Mouse (Mus musculus) ES-Bruce4 (cell line): Measurements from ENCODE around the gene Rbbp8nl. TPM values are rescaled to one million over a fixed set of nuclear protein-coding genes. Genes with fewer than 3 reads are reported as not detected.
A peak's percentile ranks its signal among the peaks of the same experiment; 100 is the strongest.

Experiments
- H3K27ac ChIP-seq: 2 replicates; pipeline ENCODE4 v1.5.1; 2012; ENCODE audit warnings: low read length, inconsistent platforms; ENCODE audit not compliant: insufficient read depth
- H3K27me3 ChIP-seq: 2 replicates; pipeline ENCODE4 v1.6.1; 2012; ENCODE audit warnings: mild to moderate bottlenecking, low read length, inconsistent platforms; ENCODE audit not compliant: control insufficient read depth, poor library complexity, insufficient read depth, severe bottlenecking
- H3K36me3 ChIP-seq: 2 replicates; pipeline ENCODE4 v1.6.1; 2012; ENCODE audit warnings: inconsistent platforms, mild to moderate bottlenecking, low read length, moderate library complexity; ENCODE audit not compliant: control insufficient read depth, poor library complexity, insufficient read depth, severe bottlenecking
- H3K4me1 ChIP-seq: one replicate; pipeline ENCODE4 v1.8.1; 2011; ENCODE audit warnings: low read length; ENCODE audit not compliant: control insufficient read depth, insufficient read depth
- H3K4me3 ChIP-seq: 2 replicates; pipeline ENCODE4 v1.5.1; 2011; ENCODE audit warnings: low read depth, mild to moderate bottlenecking, low read length
- H3K9ac ChIP-seq: 2 replicates; pipeline ENCODE4 v1.6.1; 2012; ENCODE audit warnings: low read depth, mild to moderate bottlenecking, inconsistent platforms; ENCODE audit not compliant: poor library complexity, severe bottlenecking
- H3K9me3 ChIP-seq: replicated peaks from 2 replicates; pipeline ENCODE4 v1.6.1; 2012; ENCODE audit warnings: mild to moderate bottlenecking, low read length, inconsistent platforms; ENCODE audit not compliant: control insufficient read depth, poor library complexity, insufficient read depth, severe bottlenecking
- CTCF ChIP-seq: IDR thresholded peaks from one replicate; pipeline ENCODE4 v1.8.1; 2011; ENCODE audit warnings: low read depth, low read length
- EP300 ChIP-seq: IDR thresholded peaks from 2 replicates; pipeline ENCODE4 v1.6.1; 2011; ENCODE audit warnings: low read depth, low read length; ENCODE audit not compliant: insufficient read depth
- POLR2A ChIP-seq: IDR thresholded peaks from one replicate; pipeline ENCODE4 v1.8.1; 2011; ENCODE audit warnings: low read length; ENCODE audit not compliant: insufficient read depth
- polyA plus RNA-seq: library from polyadenylated mRNA; stranded (reverse); fragments of >200 nt; gene quantifications from 2 replicates; pipeline ENCODE4 v1.2.4, GENCODE M21; 2011; ENCODE audit warnings: low read depth; ENCODE audit not compliant: missing spikeins, insufficient read depth, insufficient read length

Rbbp8nl gene
- polyA plus RNA-seq, 1 experiment, result 1.8 TPM

- H3K27ac ChIP-seq, result peak overlapping the region; percentile 33; the same call in 1 of the 2 replicates
- H3K9me3 ChIP-seq, result no peaks in the 10 kb centered on the region
- peak overlapping the region; percentile 95 for H3K4me3 ChIP-seq
- H3K36me3 ChIP-seq, result peaks cover 16% of the 10 kb centered on the region
- TF ChIP-seq EP300, result no peak
- no peak for TF ChIP-seq POLR2A
- TF ChIP-seq CTCF, result no peak
- no peaks in the 10 kb centered on the region for H3K4me1 ChIP-seq
- H3K9ac ChIP-seq, result peak overlapping the region; percentile 83
- H3K27me3 ChIP-seq, result no peaks in the 10 kb centered on the region
Observed at GRCm38 (mm10) chr2:180257963-180258865, 31.5 kb downstream of the Rbbp8nl start.

GRCm38 (mm10) chr2:180257001-180257521 is 32.6 kb downstream of the Rbbp8nl start, which contains the start of gene Rps21:
Rps21 (plus strand) TSS chr2:180257377.
- Histone ChIP-seq H3K27ac (peak within 1 kb of the TSS; percentile 93), H3K9ac (peak within 1 kb of the TSS; percentile 83), H3K9me3 (no peaks in the 10 kb centered on the region), H3K4me1 (no peaks in the 10 kb centered on the region), H3K36me3 (peaks cover 16% of the 10 kb centered on the region), H3K4me3 (peak within 1 kb of the TSS; percentile 95), H3K27me3 (no peaks in the 10 kb centered on the region)
- TF ChIP-seq CTCF (no peak), POLR2A (peak; percentile 94), EP300 (peak; percentile 3; the same call in 1 of the 2 replicates)

GRCm38 (mm10) chr2:180256296-180257000 is 33.2 kb downstream of the Rbbp8nl start:
- Histone ChIP-seq H3K27me3 (no peaks in the 10 kb centered on the region), H3K4me3 (peak overlapping the region; percentile 83)
- TF ChIP-seq EP300, result no peak
- TF ChIP-seq CTCF, result no peak
- TF ChIP-seq POLR2A, result no peak

GRCm38 (mm10) chr2:180255701-180256100 is 34.0 kb downstream of the Rbbp8nl start:
- Histone ChIP-seq H3K9ac (peak overlapping the region; percentile 70), H3K27me3 (no peaks in the 10 kb centered on the region), H3K4me1 (no peaks in the 10 kb centered on the region), H3K36me3 (peaks cover 16% of the 10 kb centered on the region), H3K27ac (peak overlapping the region; percentile 93), H3K9me3 (no peaks in the 10 kb centered on the region), H3K4me3 (peak overlapping the region; percentile 83; the same call in 1 of the 2 replicates)
- no peak for TF ChIP-seq EP300
- TF ChIP-seq POLR2A, result no peak
- TF ChIP-seq CTCF, result no peak

More at GRCm38 (mm10) chr2:180256296-180257000, 33.2 kb downstream of the Rbbp8nl start:
- Histone ChIP-seq H3K36me3 (peaks cover 16% of the 10 kb centered on the region), H3K4me1 (no peaks in the 10 kb centered on the region), H3K27ac (peak overlapping the region; percentile 93), H3K9ac (peak overlapping the region; percentile 70), H3K9me3 (no peaks in the 10 kb centered on the region)

- Histone ChIP-seq H3K27ac (peak overlapping the region; percentile 33), H3K4me1 (no peaks in the 10 kb centered on the region), H3K27me3 (no peaks in the 10 kb centered on the region), H3K9ac (no peak overlapping the region; the same call in 1 of the 2 replicates), H3K4me3 (no peak overlapping the region), H3K36me3 (peaks cover 16% of the 10 kb centered on the region), H3K9me3 (no peaks in the 10 kb centered on the region)
- TF ChIP-seq POLR2A (no peak), CTCF (no peak), EP300 (no peak)
Observed at GRCm38 (mm10) chr2:180254436-180255209, 35.1 kb downstream of the Rbbp8nl start.
